Mouse (Mus musculus): ENCODE results near the gene Fmod.

Fmod gene

GRCm38 (mm10) chr1:134096264-134096934 is 59.3 kb downstream of the Fmod start:
- no peak for DNase-seq (ENCODE audit: low spot score)

- DNase-seq (ENCODE audit: low spot score) = no peak
Observed at GRCm38 (mm10) chr1:134097080-134097855, 60.2 kb downstream of the Fmod start.
